Mouse (Mus musculus) cerebellum, adult 9-10 months (tissue): Measurements from ENCODE around the gene Atp5b.

Source experiments
- DNase-seq: peaks from one replicate; pipeline ENCODE4 v3.0.0; 2022

The Atp5b gene

GRCm38 (mm10) chr10:128097587-128097971 is 14.5 kb downstream of the Atp5b start:
- DNase-seq: peak; percentile 75

- DNase-seq: no peak
These were observed 27.2 kb downstream of the Atp5b start for GRCm38 (mm10) chr10:128110103-128110761.

GRCm38 (mm10) chr10:128111227-128111626 is 28.2 kb downstream of the Atp5b start:
- no peak for DNase-seq

- no peak for DNase-seq
These were observed 40.8 kb downstream of the Atp5b start for GRCm38 (mm10) chr10:128123833-128124232.

GRCm38 (mm10) chr10:128124831-128125230 is 41.8 kb downstream of the Atp5b start:
- DNase-seq: no peak

GRCm38 (mm10) chr10:128125951-128126350 is 42.9 kb downstream of the Atp5b start:
- DNase-seq: no peak

GRCm38 (mm10) chr10:128127497-128127896 is 44.4 kb downstream of the Atp5b start:
- no peak for DNase-seq

GRCm38 (mm10) chr10:128128143-128128542 is 45.1 kb downstream of the Atp5b start:
- DNase-seq: no peak

GRCm38 (mm10) chr10:128131297-128131696 is 48.2 kb downstream of the Atp5b start:
- no peak for DNase-seq

- no peak for DNase-seq
These were observed 48.7 kb downstream of the Atp5b start for GRCm38 (mm10) chr10:128131812-128132211.

GRCm38 (mm10) chr10:128133650-128134332 is 50.7 kb downstream of the Atp5b start:
- DNase-seq: no peak

GRCm38 (mm10) chr10:128135374-128135773 is 52.3 kb downstream of the Atp5b start:
- DNase-seq: no peak
